ENCODE assay signal across 16 mouse cellular contexts in the genomic region with DNA sequence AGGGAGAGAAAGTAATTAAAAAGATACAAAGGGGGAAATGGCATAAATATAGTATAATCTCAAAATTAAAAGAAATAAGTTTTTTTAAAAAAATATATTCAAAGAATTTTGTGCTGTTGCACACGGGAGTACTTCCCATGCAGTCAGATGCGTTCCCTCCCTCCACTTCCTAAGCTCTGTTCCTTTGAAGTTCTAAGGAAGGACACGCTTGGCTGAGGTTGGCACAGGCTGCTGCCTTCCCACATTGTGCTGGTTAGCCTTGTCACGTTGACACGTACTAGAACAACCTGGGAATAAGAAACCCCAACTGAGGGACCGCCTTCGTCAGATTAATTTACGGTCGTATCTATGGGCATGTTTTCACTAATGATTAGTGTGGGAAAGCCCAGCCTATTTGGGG.
DNase-seq lines count a peak whose midpoint lies in the region; ATAC-seq lines count a peak whose summit lies in the region.
"Had no signal": no experiment of that assay in that cellular context is flagged by ENCODE, and none has a peak within 500 bp of the region (broad histone marks: within the 10 kb centered on the region; RNA-seq: fewer than 3 reads in every experiment).

No protein-coding gene starts in this region.

- no peak for DNase-seq in hindbrain, embryonic 10.5 days (ENCODE audit: low spot score)
- peak; percentile 11 for DNase-seq in testis, postnatal 14 days (ENCODE audit: low spot score)
- no peak for DNase-seq in testis, postnatal 10 days (ENCODE audit: low spot score)
- no peak for DNase-seq in frontal cortex, postnatal 36 days (ENCODE audit: low spot score in 2 of 2)
- DNase-seq: embryo, embryonic 11 days; lung, postnatal 14 days; thymus, postnatal 4 days had no signal

- no peak overlapping the region for H3K4me3 ChIP-seq in hindbrain, embryonic 12.5 days
- H3K4me3 ChIP-seq in hindbrain, embryonic 10.5 days = no peak overlapping the region
- no peak overlapping the region for H3K4me3 ChIP-seq in kidney, embryonic 15.5 days (replicated peaks)
- H3K4me3 ChIP-seq in stomach, embryonic 16.5 days (replicated peaks; ENCODE audit: low read length) = no peak overlapping the region
- H3K4me3 ChIP-seq: heart, embryonic 13.5 days; limb, embryonic 13.5 days; megakaryocyte, embryonic 14.5 days; midbrain, embryonic 15.5 days had no signal

- 54% methylated on average over 9 of the region's 9 CpGs for WGBS in hindbrain, embryonic 12.5 days
- WGBS in hindbrain, embryonic 10.5 days = 54% methylated on average over 9 of the region's 9 CpGs
- WGBS in kidney, embryonic 15.5 days = 27% methylated on average over 9 of the region's 9 CpGs
- WGBS in stomach, embryonic 16.5 days = 73% methylated on average over 9 of the region's 9 CpGs

- H3K4me1 ChIP-seq in hindbrain, embryonic 12.5 days = 0 out of 2 replicates have a peak, but pooled peaks cover 3% of the 10 kb centered on the region
- peaks cover 4% of the 10 kb centered on the region for H3K4me1 ChIP-seq in hindbrain, embryonic 10.5 days (replicated peaks)
- H3K4me1 ChIP-seq in kidney, embryonic 15.5 days = peaks cover 32% of the 10 kb centered on the region
- H3K4me1 ChIP-seq in stomach, embryonic 16.5 days (ENCODE audit: control insufficient read depth, insufficient read depth, low read length) = peaks cover 18% of the 10 kb centered on the region
- H3K4me1 ChIP-seq: midbrain, embryonic 15.5 days had no signal

- no peaks in the 10 kb centered on the region for H3K9me3 ChIP-seq in hindbrain, embryonic 12.5 days (replicated peaks)
- no peaks in the 10 kb centered on the region for H3K9me3 ChIP-seq in hindbrain, embryonic 10.5 days
- H3K9me3 ChIP-seq in kidney, embryonic 15.5 days (replicated peaks) = no peaks in the 10 kb centered on the region
- no peaks in the 10 kb centered on the region for H3K9me3 ChIP-seq in stomach, embryonic 16.5 days (replicated peaks; ENCODE audit: control insufficient read depth, low read length)
- H3K9me3 ChIP-seq: heart, embryonic 13.5 days; limb, embryonic 13.5 days; midbrain, embryonic 15.5 days had no signal

- H3K36me3 ChIP-seq in hindbrain, embryonic 12.5 days = no peaks in the 10 kb centered on the region
- no peaks in the 10 kb centered on the region for H3K36me3 ChIP-seq in hindbrain, embryonic 10.5 days
- no peaks in the 10 kb centered on the region for H3K36me3 ChIP-seq in kidney, embryonic 15.5 days
- no peaks in the 10 kb centered on the region for H3K36me3 ChIP-seq in stomach, embryonic 16.5 days (ENCODE audit: control insufficient read depth, insufficient read depth, low read length)
- H3K36me3 ChIP-seq: heart, embryonic 13.5 days; limb, embryonic 13.5 days; midbrain, embryonic 15.5 days had no signal

- no peak overlapping the region for H3K27ac ChIP-seq in hindbrain, embryonic 12.5 days
- H3K27ac ChIP-seq in hindbrain, embryonic 10.5 days = no peak overlapping the region
- peak overlapping the region; percentile 35; the same call in 1 of the 2 replicates for H3K27ac ChIP-seq in kidney, embryonic 15.5 days
- H3K27ac ChIP-seq in stomach, embryonic 16.5 days (ENCODE audit: low read length) = peak overlapping the region; percentile 60; the same call in 1 of the 2 replicates
- H3K27ac ChIP-seq: heart, embryonic 13.5 days; limb, embryonic 13.5 days; midbrain, embryonic 15.5 days had no signal

- ATAC-seq in hindbrain, embryonic 12.5 days (ENCODE audit: low FRiP score) = 0 out of 2 replicates have a peak, but pooled peaks have one; percentile 32
- ATAC-seq in kidney, embryonic 15.5 days (replicated peaks; ENCODE audit: low FRiP score) = peak; percentile 88
- ATAC-seq in stomach, embryonic 16.5 days (ENCODE audit: insufficient read depth, low FRiP score) = no peak
- ATAC-seq in monocyte, adult 5-6 weeks (replicated peaks; ENCODE audit: insufficient number of reproducible peaks, low FRiP score, low TSS enrichment, poor library complexity, severe bottlenecking) = no peak
- ATAC-seq: hindbrain, embryonic 16.5 days; midbrain, embryonic 15.5 days had no signal

- no peak overlapping the region for H3K9ac ChIP-seq in hindbrain, embryonic 12.5 days
- H3K9ac ChIP-seq in kidney, embryonic 15.5 days = no peak overlapping the region
- H3K9ac ChIP-seq in stomach, embryonic 16.5 days (ENCODE audit: low read length) = no peak overlapping the region
- H3K9ac ChIP-seq: heart, embryonic 13.5 days; limb, embryonic 13.5 days; midbrain, embryonic 15.5 days had no signal

- H3K4me2 ChIP-seq in hindbrain, embryonic 12.5 days (replicated peaks) = no peak overlapping the region
- H3K4me2 ChIP-seq in kidney, embryonic 15.5 days = no peak overlapping the region
- H3K4me2 ChIP-seq in stomach, embryonic 16.5 days (ENCODE audit: low read depth, low read length) = no peak overlapping the region
- H3K4me2 ChIP-seq: heart, embryonic 13.5 days; limb, embryonic 13.5 days; midbrain, embryonic 15.5 days had no signal

- no peaks in the 10 kb centered on the region for H3K27me3 ChIP-seq in hindbrain, embryonic 12.5 days
- no peaks in the 10 kb centered on the region for H3K27me3 ChIP-seq in hindbrain, embryonic 10.5 days (ENCODE audit: insufficient read depth, poor library complexity, severe bottlenecking)
- no peaks in the 10 kb centered on the region for H3K27me3 ChIP-seq in kidney, embryonic 15.5 days
- H3K27me3 ChIP-seq in stomach, embryonic 16.5 days (ENCODE audit: control insufficient read depth, insufficient read depth, low read length) = no peaks in the 10 kb centered on the region
- H3K27me3 ChIP-seq: heart, embryonic 13.5 days; limb, embryonic 13.5 days; megakaryocyte, embryonic 14.5 days; midbrain, embryonic 15.5 days had no signal

Comparison
In these comparisons a context has a peak if more than half of its experiments do, and no peak if none do; other contexts are left out.
1. ATAC-seq: peak in hindbrain, embryonic 12.5 days (single experiment) and kidney, embryonic 15.5 days (single experiment); none in stomach, embryonic 16.5 days (single experiment) and monocyte, adult 5-6 weeks (single experiment).
2. H3K27ac ChIP-seq: peak in kidney, embryonic 15.5 days (single experiment) and stomach, embryonic 16.5 days (single experiment); none in hindbrain, embryonic 12.5 days (single experiment) and hindbrain, embryonic 10.5 days (single experiment).